Mouse (Mus musculus) adrenal gland, postnatal 14 days (tissue): Measurements from ENCODE around the gene Vwc2. TPM values are rescaled to one million over a fixed set of nuclear protein-coding genes. Genes with fewer than 3 reads are reported as not detected.

Experiments
- DNase-seq: peaks from one replicate; pipeline ENCODE4 v3.0.0; 2021; ENCODE audit warnings: mixed read lengths
- total RNA-seq: library from RNA; stranded (reverse); gene quantifications from 2 replicates; pipeline ENCODE4 v1.2.3, GENCODE M21; 2021

Vwc2 gene
- total RNA-seq, 1 experiment from 2014 or later, result not detected

DNA sequence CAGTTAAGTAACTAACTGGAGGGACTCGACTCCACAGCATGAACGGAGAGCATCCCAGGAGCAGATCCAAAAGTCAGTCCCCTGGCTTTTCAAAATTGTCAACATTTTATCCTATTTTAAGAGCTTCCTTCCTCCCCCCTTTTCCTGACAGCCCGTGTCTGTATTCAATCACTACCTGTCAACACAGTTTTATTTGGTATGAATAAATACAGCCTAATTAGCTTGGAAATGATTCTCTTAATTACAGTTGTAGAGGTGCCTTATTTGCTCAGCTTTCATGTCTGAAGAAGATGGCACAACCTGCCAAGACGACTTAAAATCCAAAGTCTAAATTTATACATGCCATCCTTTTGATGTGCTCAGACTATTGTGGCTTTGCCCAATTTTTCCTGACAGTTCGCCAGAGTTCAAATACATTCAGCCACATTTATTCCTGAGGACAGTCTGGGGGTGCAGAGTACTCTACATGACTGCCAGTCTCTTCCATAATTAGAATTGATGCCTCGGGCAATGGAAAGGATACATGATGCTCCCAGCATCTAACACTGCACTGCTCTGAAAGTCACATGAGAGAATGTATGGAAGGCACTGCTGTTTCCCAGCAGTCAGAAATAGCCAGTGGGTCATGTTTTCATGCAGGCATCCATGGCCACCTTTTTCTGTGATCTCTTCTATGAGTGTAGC is 128.8 kb downstream of the Vwc2 start:
- DNase-seq, result no peak

DNA sequence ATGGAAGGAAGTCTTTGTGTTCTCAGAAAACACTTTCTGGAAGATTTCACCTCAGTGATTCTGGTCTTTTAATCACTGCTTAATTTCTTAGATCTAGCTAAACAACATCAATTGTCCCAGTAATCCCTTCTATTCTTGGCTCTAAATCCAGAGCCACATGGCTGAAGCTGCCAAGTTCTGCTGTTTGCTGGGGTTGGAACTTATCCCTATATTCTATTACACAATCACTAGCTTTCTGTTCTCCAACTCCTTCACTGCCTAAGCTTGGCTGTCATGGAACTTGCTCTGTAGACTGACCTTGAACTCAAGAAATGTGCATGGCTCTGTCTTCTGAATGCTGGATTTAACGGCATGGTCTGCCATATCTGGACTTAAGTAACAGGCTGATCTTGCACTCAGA is 143.3 kb downstream of the Vwc2 start:
- peak; percentile 9 for DNase-seq

DNA sequence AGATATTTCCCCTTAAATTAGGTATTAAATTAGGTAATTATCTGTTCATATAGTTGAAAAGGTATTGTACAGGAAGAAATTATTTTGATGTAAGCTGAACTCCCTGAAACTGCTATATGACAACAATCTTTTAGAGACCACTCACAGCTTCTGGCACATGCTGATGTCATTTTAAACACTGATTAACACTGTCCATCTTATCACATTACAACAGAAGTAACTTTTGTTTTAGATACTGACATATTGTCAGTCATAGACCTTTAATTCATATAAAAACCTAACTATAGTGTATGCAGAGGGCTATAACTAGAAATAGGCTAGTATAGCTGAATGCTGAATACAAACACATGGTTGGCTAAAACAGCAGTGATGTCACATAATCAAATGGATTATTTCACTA is 166.1 kb downstream of the Vwc2 start:
- no peak for DNase-seq

DNA sequence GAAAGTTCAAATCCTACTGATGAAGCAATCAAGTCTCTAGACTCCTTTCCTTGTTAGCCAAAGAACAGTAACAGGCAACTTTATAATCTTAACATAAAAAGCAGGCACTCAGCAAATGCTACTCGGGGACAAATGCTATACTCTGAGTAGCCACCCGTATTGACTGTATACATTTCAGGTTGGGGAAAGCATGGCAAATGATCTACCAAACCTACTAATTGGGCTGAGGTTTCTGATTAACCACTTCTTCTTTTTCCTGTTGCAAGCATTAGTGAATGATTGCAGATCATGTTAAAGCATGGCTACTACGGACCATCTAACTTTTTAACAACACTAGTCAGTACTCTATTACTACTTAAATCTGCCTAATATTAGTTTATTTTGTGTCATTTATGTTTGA is 169.5 kb downstream of the Vwc2 start:
- DNase-seq, result no peak
